In genomic region chr1:23645093-23645492, GRCm38 (mm10) we compare ENCODE assay signal across 31 mouse cellular contexts.
DNase-seq lines count a peak whose midpoint lies in the region; ATAC-seq and TF ChIP-seq lines count a peak whose summit lies in the region.
"Had no signal": no experiment of that assay in that cellular context is flagged by ENCODE, and none has a peak within 500 bp of the region (broad histone marks: within the 10 kb centered on the region; RNA-seq: fewer than 3 reads in every experiment).

No protein-coding gene starts in this region.

- no peaks in the 10 kb centered on the region for H3K9me3 ChIP-seq in intestine, embryonic 15.5 days
- no peaks in the 10 kb centered on the region for H3K9me3 ChIP-seq in neural tube, embryonic 15.5 days (replicated peaks)
- H3K9me3 ChIP-seq in midbrain, embryonic 11.5 days (ENCODE audit: control insufficient read depth, low read length) = no peaks in the 10 kb centered on the region
- no peaks in the 10 kb centered on the region for H3K9me3 ChIP-seq in liver, postnatal 0 days (ENCODE audit: low read length)
- H3K9me3 ChIP-seq: embryonic facial prominence, embryonic 10.5 days; embryonic facial prominence, embryonic 15.5 days; hindbrain, embryonic 12.5 days; limb, embryonic 13.5 days; midbrain, embryonic 13.5 days; neural tube, embryonic 13.5 days had no signal

- DNase-seq in adrenal gland, adult 2 months = peak; percentile 50
- no peak for DNase-seq in adrenal gland, postnatal 4 days (ENCODE audit: low spot score in 2 of 2)
- DNase-seq in adrenal gland, postnatal 10 days = peak; percentile 14
- DNase-seq in midbrain, embryonic 11.5 days (ENCODE audit: low spot score, missing footprints) = no peak
- no peak for DNase-seq in liver, postnatal 0 days
- DNase-seq: cerebellum, adult 2 months; cerebellum, postnatal 25 days; gastrocnemius, postnatal 25 days; heart, adult 11 months; heart, postnatal 36 days; kidney, adult 11 months; kidney, postnatal 25 days; lung, adult 18-20 months; lung, postnatal 4 days had no signal

- H3K9ac ChIP-seq in intestine, embryonic 15.5 days = no peak overlapping the region
- H3K9ac ChIP-seq in neural tube, embryonic 15.5 days (replicated peaks) = no peak overlapping the region
- H3K9ac ChIP-seq in midbrain, embryonic 11.5 days (ENCODE audit: low read length) = no peak overlapping the region
- H3K9ac ChIP-seq in liver, postnatal 0 days (replicated peaks) = no peak overlapping the region
- H3K9ac ChIP-seq: embryonic facial prominence, embryonic 15.5 days; hindbrain, embryonic 12.5 days; limb, embryonic 13.5 days; midbrain, embryonic 13.5 days; neural tube, embryonic 13.5 days had no signal

- no peak for TF ChIP-seq EP300 in liver, postnatal 0 days (IDR thresholded peaks at IDR 0.05; ENCODE audit: low read depth)

- no peak for TF ChIP-seq CTCF in liver, postnatal 0 days (IDR thresholded peaks at IDR 0.05; ENCODE audit: low read depth)

- no peak overlapping the region for H3K4me3 ChIP-seq in intestine, embryonic 15.5 days (replicated peaks)
- H3K4me3 ChIP-seq in neural tube, embryonic 15.5 days (replicated peaks) = no peak overlapping the region
- H3K4me3 ChIP-seq in midbrain, embryonic 11.5 days (ENCODE audit: low read depth, low read length) = no peak overlapping the region
- H3K4me3 ChIP-seq in liver, postnatal 0 days (ENCODE audit: low read depth, low read length) = no peak overlapping the region
- H3K4me3 ChIP-seq: embryonic facial prominence, embryonic 10.5 days; embryonic facial prominence, embryonic 15.5 days; hindbrain, embryonic 12.5 days; left cerebral cortex, adult 2 months; limb, embryonic 13.5 days; megakaryocyte, embryonic 14.5 days; midbrain, embryonic 13.5 days; neural tube, embryonic 13.5 days had no signal

- H3K4me1 ChIP-seq in intestine, embryonic 15.5 days (replicated peaks) = no peaks in the 10 kb centered on the region
- H3K4me1 ChIP-seq in neural tube, embryonic 15.5 days = peaks cover 13% of the 10 kb centered on the region; the same call in 1 of the 2 replicates
- H3K4me1 ChIP-seq in midbrain, embryonic 11.5 days (ENCODE audit: control insufficient read depth, insufficient read depth, low read length) = no peaks in the 10 kb centered on the region
- no peaks in the 10 kb centered on the region for H3K4me1 ChIP-seq in liver, postnatal 0 days (ENCODE audit: insufficient read depth)
- H3K4me1 ChIP-seq: embryonic facial prominence, embryonic 10.5 days; embryonic facial prominence, embryonic 15.5 days; hindbrain, embryonic 12.5 days; limb, embryonic 13.5 days; megakaryocyte, embryonic 14.5 days; midbrain, embryonic 13.5 days had no signal

- no peaks in the 10 kb centered on the region for H3K27me3 ChIP-seq in intestine, embryonic 15.5 days (replicated peaks)
- H3K27me3 ChIP-seq in neural tube, embryonic 15.5 days (replicated peaks) = no peaks in the 10 kb centered on the region
- H3K27me3 ChIP-seq in midbrain, embryonic 11.5 days (ENCODE audit: control insufficient read depth, insufficient read depth, low read length) = no peaks in the 10 kb centered on the region
- H3K27me3 ChIP-seq in liver, postnatal 0 days (ENCODE audit: insufficient read depth, low read length) = no peaks in the 10 kb centered on the region
- H3K27me3 ChIP-seq: CH12.LX; embryonic facial prominence, embryonic 15.5 days; hindbrain, embryonic 12.5 days; limb, embryonic 13.5 days; megakaryocyte, embryonic 14.5 days; midbrain, embryonic 13.5 days; neural tube, embryonic 13.5 days; Patski had no signal

- WGBS in intestine, embryonic 15.5 days = 82% methylated on average over 2 of the region's 2 CpGs
- 84% methylated on average over 2 of the region's 2 CpGs for WGBS in neural tube, embryonic 15.5 days
- WGBS in midbrain, embryonic 11.5 days = 83% methylated on average over 2 of the region's 2 CpGs
- 63% methylated on average over 2 of the region's 2 CpGs for whole genome bisulfite sequencing in liver, postnatal 0 days (ENCODE audit: insufficient replicate concordance)

- no peak overlapping the region for H3K27ac ChIP-seq in intestine, embryonic 15.5 days
- no peak overlapping the region for H3K27ac ChIP-seq in neural tube, embryonic 15.5 days (replicated peaks)
- no peak overlapping the region for H3K27ac ChIP-seq in midbrain, embryonic 11.5 days (ENCODE audit: low read depth, low read length)
- no peak overlapping the region for H3K27ac ChIP-seq in liver, postnatal 0 days (ENCODE audit: low read depth)
- H3K27ac ChIP-seq: embryonic facial prominence, embryonic 10.5 days; embryonic facial prominence, embryonic 15.5 days; hindbrain, embryonic 12.5 days; hindbrain, postnatal 0 days; left cerebral cortex, adult 2 months; limb, embryonic 13.5 days; midbrain, embryonic 13.5 days; neural tube, embryonic 13.5 days had no signal

- H3K4me2 ChIP-seq in intestine, embryonic 15.5 days (replicated peaks) = no peak overlapping the region
- no peak overlapping the region for H3K4me2 ChIP-seq in neural tube, embryonic 15.5 days
- H3K4me2 ChIP-seq in midbrain, embryonic 11.5 days = no peak overlapping the region
- no peak overlapping the region for H3K4me2 ChIP-seq in liver, postnatal 0 days (ENCODE audit: low read depth, low read length)
- H3K4me2 ChIP-seq: embryonic facial prominence, embryonic 15.5 days; heart, embryonic 11.5 days; hindbrain, embryonic 12.5 days; limb, embryonic 13.5 days; liver, embryonic 11.5 days; midbrain, embryonic 13.5 days; neural tube, embryonic 13.5 days had no signal

- H3K36me3 ChIP-seq in intestine, embryonic 15.5 days = no peaks in the 10 kb centered on the region
- H3K36me3 ChIP-seq in neural tube, embryonic 15.5 days = no peaks in the 10 kb centered on the region
- H3K36me3 ChIP-seq in midbrain, embryonic 11.5 days (ENCODE audit: control insufficient read depth, insufficient read depth, low read length) = no peaks in the 10 kb centered on the region
- no peaks in the 10 kb centered on the region for H3K36me3 ChIP-seq in liver, postnatal 0 days (replicated peaks; ENCODE audit: insufficient read depth, low read length)
- H3K36me3 ChIP-seq: embryonic facial prominence, embryonic 10.5 days; embryonic facial prominence, embryonic 15.5 days; hindbrain, embryonic 12.5 days; limb, embryonic 13.5 days; midbrain, embryonic 13.5 days; neural tube, embryonic 13.5 days had no signal

- peak; percentile 56 for ATAC-seq in intestine, embryonic 15.5 days
- ATAC-seq in neural tube, embryonic 15.5 days (ENCODE audit: low FRiP score) = no peak
- ATAC-seq in midbrain, embryonic 11.5 days (ENCODE audit: low FRiP score) = no peak
- ATAC-seq in liver, postnatal 0 days = no peak
- ATAC-seq: forebrain, embryonic 14.5 days; hindbrain, postnatal 0 days; lung, postnatal 0 days; midbrain, embryonic 13.5 days; Patski had no signal

Comparison
In these comparisons a context has a peak if more than half of its experiments do, and no peak if none do; other contexts are left out.
1. DNase-seq: peak in adrenal gland, adult 2 months (single experiment) and adrenal gland, postnatal 10 days (single experiment); none in adrenal gland, postnatal 4 days (0 of 2), midbrain, embryonic 11.5 days (single experiment) and liver, postnatal 0 days (single experiment).